Mouse (Mus musculus): ENCODE results near the gene Las1l. TPM values are rescaled to one million over a fixed set of nuclear protein-coding genes. Genes with fewer than 3 reads are reported as not detected.

The Las1l gene
- polyA plus RNA-seq, 1 experiment: 20.8 TPM

GRCm38 (mm10) chrX:95935481-95935880 lies 21.3 kb downstream of the Las1l start:
- WGBS: 94% methylated on average over 2 of the region's 2 CpGs
- H3K27me3 ChIP-seq (replicated peaks; ENCODE audit: control insufficient read depth, insufficient read depth, low read length): no peaks in the 10 kb centered on the region
- no peak for DNase-seq
- no peaks in the 10 kb centered on the region; the same call in 1 of the 2 replicates for H3K4me1 ChIP-seq (ENCODE audit: control insufficient read depth, insufficient read depth, low read length)
- TF ChIP-seq POLR2A (IDR thresholded peaks at IDR 0.05; ENCODE audit: low read depth, low read length) (no peak), CTCF (conservative IDR thresholded peaks at IDR 0.05; ENCODE audit: insufficient read depth, insufficient read length, low read depth, low read length) (no peak)
- no peak overlapping the region for H3K4me3 ChIP-seq (ENCODE audit: insufficient read depth, low read depth, low read length)
- no peak overlapping the region for H3K27ac ChIP-seq (ENCODE audit: insufficient read depth, low read depth, low read length)
- no peaks in the 10 kb centered on the region for H3K36me3 ChIP-seq (ENCODE audit: control insufficient read depth, insufficient read depth, low read length)

GRCm38 (mm10) chrX:95902716-95903115 lies 54.0 kb downstream of the Las1l start:
- Histone ChIP-seq H3K27me3 (replicated peaks; ENCODE audit: control insufficient read depth, insufficient read depth, low read length) (no peaks in the 10 kb centered on the region), H3K4me3 (ENCODE audit: insufficient read depth, low read depth, low read length) (no peak overlapping the region), H3K4me1 (ENCODE audit: control insufficient read depth, insufficient read depth, low read length) (no peaks in the 10 kb centered on the region), H3K27ac (ENCODE audit: insufficient read depth, low read depth, low read length) (no peak overlapping the region), H3K36me3 (ENCODE audit: control insufficient read depth, insufficient read depth, low read length) (no peaks in the 10 kb centered on the region)
- DNase-seq: no peak
- no peak for TF ChIP-seq CTCF (conservative IDR thresholded peaks at IDR 0.05; ENCODE audit: insufficient read depth, insufficient read length, low read depth, low read length)
- no peak for TF ChIP-seq POLR2A (IDR thresholded peaks at IDR 0.05; ENCODE audit: low read depth, low read length)
- 94% methylated on average over 3 of the region's 3 CpGs for WGBS

Other genes starting within 250 kb of the Las1l start
- 0.69 and 0.71 TPM in 2 replicates for gene Zc3h12b, start 245.3 kb downstream of the Las1l start, polyA plus RNA-seq (2012; rRNA removed)
- gene Msn, start 139.1 kb upstream of the Las1l start, polyA plus RNA-seq (2012; rRNA removed): 82.2 and 101 TPM in 2 replicates

Data from kidney, adult 2 months (tissue).